Mouse (Mus musculus): Measurements from ENCODE around the gene Gmds. TPM values are rescaled to one million over a fixed set of nuclear protein-coding genes. Genes with fewer than 3 reads are reported as not detected.

Gmds gene
- total RNA-seq, 2 experiments from 2014 or later: 7.9 to 8.5 TPM

- no peak for DNase-seq (ENCODE audit: low spot score in 2 of 2)
Observed at GRCm38 (mm10) chr13:32268284-32268683, 70.3 kb downstream of the Gmds start.

GRCm38 (mm10) chr13:32267184-32267775, 71.3 kb downstream of the Gmds start:
- DNase-seq (ENCODE audit: low spot score in 2 of 2): peak in 1 of 2 experiments; percentile 16

- DNase-seq (ENCODE audit: low spot score in 2 of 2): no peak
Observed at GRCm38 (mm10) chr13:32266721-32267120, 71.8 kb downstream of the Gmds start.

DNA sequence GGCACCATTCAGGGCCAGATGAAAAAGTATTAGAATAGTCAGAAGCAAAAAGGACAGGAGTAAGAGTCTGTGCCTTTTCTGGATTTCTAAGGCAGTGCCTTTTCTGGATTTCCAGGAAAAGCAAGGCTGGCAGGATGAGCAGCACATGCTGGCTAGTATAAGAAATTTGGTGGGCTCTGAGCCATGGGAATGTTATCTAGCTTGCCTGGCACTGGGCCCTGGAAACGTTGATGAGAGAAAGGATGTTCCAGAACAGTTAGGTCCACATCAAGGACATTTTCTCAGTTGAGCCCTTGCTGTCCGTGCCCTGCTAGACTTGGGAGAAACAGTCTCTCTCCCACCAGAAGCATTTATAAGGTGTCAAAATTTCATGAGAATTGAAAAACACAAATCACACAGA, 82.4 kb downstream of the Gmds start:
- DNase-seq (ENCODE audit: low spot score in 2 of 2): no peak

- DNase-seq (ENCODE audit: low spot score in 2 of 2): no peak
Observed at GRCm38 (mm10) chr13:32252276-32252675, 86.3 kb downstream of the Gmds start.

GRCm38 (mm10) chr13:32242200-32242599, 96.3 kb downstream of the Gmds start:
- DNase-seq (ENCODE audit: low spot score in 2 of 2): no peak

- DNase-seq (ENCODE audit: low spot score in 2 of 2): peak in 1 of 2 experiments; percentile 20
Observed at GRCm38 (mm10) chr13:32236269-32236678, 102.3 kb downstream of the Gmds start.

DNA sequence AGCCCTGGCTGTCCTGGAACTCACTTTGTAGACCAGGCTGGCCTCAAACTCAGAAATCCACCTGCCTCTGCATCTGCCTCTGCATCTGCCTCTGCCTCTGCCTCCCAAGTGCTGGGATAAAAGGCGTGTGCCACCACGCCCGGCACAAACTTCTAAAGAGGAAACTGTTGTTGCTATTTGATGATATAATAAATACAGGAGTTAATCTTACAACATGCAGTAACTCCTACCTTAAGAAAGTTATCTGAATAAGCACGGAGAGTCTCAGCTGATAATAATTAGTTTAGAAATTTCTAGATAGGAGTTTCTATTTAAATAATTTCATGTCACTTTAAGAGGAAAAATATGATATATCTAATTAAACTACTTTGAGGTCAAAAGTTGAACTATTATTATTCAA, 103.5 kb downstream of the Gmds start:
- no peak for DNase-seq (ENCODE audit: low spot score in 2 of 2)

- no peak for DNase-seq (ENCODE audit: low spot score in 2 of 2)
Observed at GRCm38 (mm10) chr13:32234019-32234418, 104.5 kb downstream of the Gmds start.

GRCm38 (mm10) chr13:32232391-32232790, 106.1 kb downstream of the Gmds start:
- DNase-seq (ENCODE audit: low spot score in 2 of 2): no peak

GRCm38 (mm10) chr13:32231956-32232355, 106.6 kb downstream of the Gmds start:
- no peak for DNase-seq (ENCODE audit: low spot score in 2 of 2)

GRCm38 (mm10) chr13:32227874-32228562, 110.5 kb downstream of the Gmds start:
- DNase-seq (ENCODE audit: low spot score in 2 of 2): no peak

DNA sequence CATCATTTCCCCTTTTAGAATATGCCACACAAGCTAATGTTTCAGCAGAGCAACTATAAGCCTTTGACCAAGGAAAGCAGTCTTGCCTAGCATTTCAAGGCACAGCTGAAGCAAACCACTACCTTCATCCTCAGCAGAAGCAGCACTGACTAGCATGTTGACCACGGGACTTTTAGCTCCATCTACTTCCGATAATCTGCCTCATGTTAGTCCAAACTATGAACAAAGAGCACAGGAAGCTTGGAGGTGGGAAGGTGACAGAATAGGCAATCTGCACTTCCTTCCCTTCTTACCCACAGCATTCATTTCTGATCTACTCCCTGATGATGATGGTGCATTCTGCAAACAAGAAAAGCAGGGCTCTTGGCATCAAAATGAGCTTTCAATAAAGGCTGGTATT, 120.9 kb downstream of the Gmds start:
- no peak for DNase-seq (ENCODE audit: low spot score in 2 of 2)

DNA sequence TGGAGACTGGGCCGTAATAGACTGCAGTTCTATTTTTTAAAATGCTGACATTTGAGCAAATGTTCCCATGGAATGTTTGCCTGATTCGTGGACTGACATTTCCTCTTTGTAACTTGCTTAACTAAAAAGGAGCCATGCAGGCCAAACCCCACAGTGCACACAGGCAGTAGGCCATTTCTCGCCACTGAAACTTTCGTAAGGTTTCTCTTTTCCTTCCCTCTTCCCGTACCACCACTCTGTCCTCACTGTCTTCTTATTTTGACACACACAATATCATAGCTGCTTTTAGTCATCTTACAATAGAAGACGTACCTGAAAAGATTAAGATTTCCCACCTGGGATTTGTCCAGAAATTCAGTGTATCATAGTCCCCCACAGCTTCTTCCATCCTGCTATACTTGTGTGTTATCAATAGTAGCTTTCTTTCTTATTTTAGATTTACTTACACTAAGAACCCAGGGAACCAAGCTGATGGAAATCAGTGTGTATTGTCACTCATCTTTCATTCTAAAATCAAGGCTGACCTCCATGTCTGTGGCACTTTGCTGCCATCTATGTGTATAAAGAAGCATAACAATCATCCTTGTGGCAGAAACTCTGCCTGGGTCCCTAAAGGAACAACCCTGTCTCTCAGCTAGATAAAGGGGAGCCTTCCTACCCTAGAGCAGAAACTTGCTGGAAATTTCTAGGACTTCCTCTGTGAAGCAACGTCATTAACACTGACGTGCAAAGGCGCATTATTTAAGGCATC, 124.7 kb downstream of the Gmds start:
- DNase-seq (ENCODE audit: low spot score in 2 of 2): no peak

DNA sequence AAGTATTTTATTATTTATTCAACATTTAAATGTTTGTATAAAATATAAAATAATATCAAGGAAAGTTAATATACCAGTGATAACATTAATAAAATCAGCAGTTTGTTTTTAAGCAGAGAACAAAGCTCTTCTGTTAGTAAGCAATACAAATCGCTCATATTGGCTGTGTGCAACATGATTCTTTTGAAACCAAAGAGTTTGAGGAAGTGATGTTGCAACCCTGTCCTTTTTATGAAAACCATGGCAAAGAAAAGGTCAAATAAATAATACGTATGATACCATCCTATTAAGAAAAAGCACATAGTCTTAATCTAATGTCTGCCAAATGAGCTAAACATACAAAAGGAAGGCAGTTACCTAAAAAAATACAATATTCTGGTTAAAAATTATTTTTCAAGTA, 126.4 kb downstream of the Gmds start:
- DNase-seq (ENCODE audit: low spot score in 2 of 2): no peak

- no peak for DNase-seq (ENCODE audit: low spot score in 2 of 2)
Observed at GRCm38 (mm10) chr13:32207172-32207908, 131.2 kb downstream of the Gmds start.

- DNase-seq (ENCODE audit: low spot score in 2 of 2): no peak
Observed at GRCm38 (mm10) chr13:32179906-32180305, 158.6 kb downstream of the Gmds start.

DNA sequence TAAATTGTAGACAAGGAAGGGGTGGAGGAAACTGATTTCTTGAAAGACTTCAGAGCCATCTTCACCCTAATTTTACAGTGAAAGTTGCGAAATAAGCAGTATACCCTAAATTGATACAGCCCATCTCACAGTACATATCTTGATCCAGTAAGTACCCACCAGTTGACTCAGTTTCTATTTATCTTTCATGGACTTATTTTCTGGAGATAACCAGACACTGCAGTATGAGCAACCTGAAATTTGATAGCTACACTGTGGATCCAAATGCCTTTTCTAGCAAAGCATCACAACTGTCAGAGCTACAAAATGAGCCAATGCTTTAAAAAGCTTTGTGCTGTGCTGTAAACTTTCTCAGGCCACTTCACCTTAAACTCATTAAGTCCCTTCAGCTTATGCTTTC, 159.9 kb downstream of the Gmds start:
- no peak for DNase-seq (ENCODE audit: low spot score in 2 of 2)

GRCm38 (mm10) chr13:32177852-32178453, 160.6 kb downstream of the Gmds start:
- no peak for DNase-seq (ENCODE audit: low spot score in 2 of 2)

GRCm38 (mm10) chr13:32175028-32175427, 163.5 kb downstream of the Gmds start:
- no peak for DNase-seq (ENCODE audit: low spot score in 2 of 2)

GRCm38 (mm10) chr13:32169173-32169572, 169.4 kb downstream of the Gmds start:
- DNase-seq (ENCODE audit: low spot score in 2 of 2): no peak

All from gastrocnemius, postnatal 4 days (tissue).